Mouse (Mus musculus) adrenal gland, postnatal 4 days (tissue): ENCODE results near the gene Diaph3. TPM values are rescaled to one million over a fixed set of nuclear protein-coding genes. Genes with fewer than 3 reads are reported as not detected.
"Not testable (repeated sequence)": the region's sequence is repeated elsewhere in the genome, so short reads cannot be mapped to it uniquely, and the experiment has no call there.

Experiments used
- DNase-seq, 2 experiments: peaks; one replicate each; pipeline ENCODE4 v3.0.0; 2021 to 2022; ENCODE audit warnings: low spot score in 2 of 2, mixed read lengths in 2 of 2
- total RNA-seq, 2 experiments: library from RNA; stranded (reverse); gene quantifications; 2 replicates each; pipeline ENCODE4 v1.2.3; 2021

Diaph3 gene
- total RNA-seq, 2 experiments from 2014 or later, result 15.9 to 22.9 TPM

GRCm38 (mm10) chr14:86748876-86749275, 392.2 kb downstream of the Diaph3 start:
- DNase-seq, result no peak

GRCm38 (mm10) chr14:86744523-86744922, 396.5 kb downstream of the Diaph3 start:
- DNase-seq, result no peak

GRCm38 (mm10) chr14:86741855-86742531, 399.0 kb downstream of the Diaph3 start:
- no peak for DNase-seq

- no peak for DNase-seq
These were observed 402.1 kb downstream of the Diaph3 start for GRCm38 (mm10) chr14:86738916-86739315.

- DNase-seq, result no peak
These were observed 404.4 kb downstream of the Diaph3 start for GRCm38 (mm10) chr14:86736646-86737045.

- no peak for DNase-seq
These were observed 409.7 kb downstream of the Diaph3 start for GRCm38 (mm10) chr14:86731300-86731699.

GRCm38 (mm10) chr14:86729617-86730098, 411.4 kb downstream of the Diaph3 start:
- no peak for DNase-seq

- no peak for DNase-seq
These were observed 413.4 kb downstream of the Diaph3 start for GRCm38 (mm10) chr14:86727538-86728045.

- no peak for DNase-seq
These were observed 419.3 kb downstream of the Diaph3 start for GRCm38 (mm10) chr14:86721768-86722167.

GRCm38 (mm10) chr14:86721082-86721481, 420.0 kb downstream of the Diaph3 start:
- no peak for DNase-seq

GRCm38 (mm10) chr14:86720408-86720807, 420.6 kb downstream of the Diaph3 start:
- not testable (repeated sequence) for DNase-seq

- DNase-seq, result no peak
These were observed 426.8 kb downstream of the Diaph3 start for GRCm38 (mm10) chr14:86714088-86714690.

- DNase-seq, result no peak
These were observed 437.0 kb downstream of the Diaph3 start for GRCm38 (mm10) chr14:86704080-86704479.

GRCm38 (mm10) chr14:86701145-86701544, 439.9 kb downstream of the Diaph3 start:
- no peak for DNase-seq

GRCm38 (mm10) chr14:86697887-86698286, 443.1 kb downstream of the Diaph3 start:
- no peak for DNase-seq

- no peak for DNase-seq
These were observed 448.3 kb downstream of the Diaph3 start for GRCm38 (mm10) chr14:86692714-86693113.

- no peak for DNase-seq
These were observed 449.7 kb downstream of the Diaph3 start for GRCm38 (mm10) chr14:86691298-86691697.

- DNase-seq, result no peak
These were observed 456.2 kb downstream of the Diaph3 start for GRCm38 (mm10) chr14:86684585-86685503.

- DNase-seq, result no peak
These were observed 459.1 kb downstream of the Diaph3 start for GRCm38 (mm10) chr14:86681951-86682350.

GRCm38 (mm10) chr14:86678992-86679391, 462.0 kb downstream of the Diaph3 start:
- DNase-seq, result no peak

GRCm38 (mm10) chr14:86678179-86678780, 462.8 kb downstream of the Diaph3 start:
- no peak for DNase-seq
